Mouse (Mus musculus) lung, embryonic 15.5 days (tissue): ENCODE results near the gene Pcbp1. TPM values are rescaled to one million over a fixed set of nuclear protein-coding genes. Genes with fewer than 3 reads are reported as not detected.

Experiments
- ATAC-seq: fragments of 200-750 bp; cut with Nextera tagmentation; 2 replicates; pipeline ENCODE4 v1.8.0; 2017; ENCODE audit warnings: moderate number of reproducible peaks, borderline replicate concordance; ENCODE audit not compliant: low FRiP score, low TSS enrichment; ENCODE audit errors: extremely low read depth
- H3K27ac ChIP-seq: fragments of 300-500 bp; sonication (generic); 2 replicates; pipeline ENCODE4 v1.5.1; 2015; ENCODE audit warnings: moderate library complexity, mild to moderate bottlenecking, inconsistent platforms
- H3K27me3 ChIP-seq: fragments of 300-500 bp; sonication (generic); 2 replicates; pipeline ENCODE4 v1.6.1; 2015; ENCODE audit warnings: inconsistent platforms
- H3K36me3 ChIP-seq: fragments of 300-500 bp; sonication (generic); 2 replicates; pipeline ENCODE4 v1.6.1; 2015; ENCODE audit warnings: inconsistent platforms
- H3K4me1 ChIP-seq: fragments of 300-500 bp; sonication (generic); 2 replicates; pipeline ENCODE4 v1.6.1; 2015; ENCODE audit warnings: inconsistent platforms
- H3K4me2 ChIP-seq: fragments of 300-500 bp; sonication (generic); 2 replicates; pipeline ENCODE4 v1.6.1; 2015; ENCODE audit warnings: inconsistent platforms, mild to moderate bottlenecking, moderate library complexity
- H3K4me3 ChIP-seq: fragments of 300-500 bp; sonication (generic); 2 replicates; pipeline ENCODE4 v1.5.1; 2015; ENCODE audit warnings: mild to moderate bottlenecking, inconsistent platforms
- H3K9ac ChIP-seq: fragments of 300-500 bp; sonication (generic); 2 replicates; pipeline ENCODE4 v1.6.1; 2015; ENCODE audit warnings: inconsistent platforms
- H3K9me3 ChIP-seq: fragments of 300-500 bp; sonication (generic); 2 replicates; pipeline ENCODE4 v1.6.1; 2016; ENCODE audit warnings: inconsistent platforms
- WGBS: fragments of 180-500 bp; shearing (Covaris S2); methylation state at CpG from one replicate; pipeline ENCODE4 v1.1.7; 2015; 5-methylcytosine and 5-hydroxymethylcytosine counted together
- polyA plus RNA-seq: library from polyadenylated mRNA; unstranded; fragments of >200 nt; fragmentation: Nextera tagmentation; extraction: Ambion mirVana; gene quantifications from 2 replicates; pipeline ENCODE4 v1.2.1, GENCODE M21; 2015

Pcbp1 gene
- polyA plus RNA-seq, 1 experiment from 2014 or later = 554 TPM

DNA sequence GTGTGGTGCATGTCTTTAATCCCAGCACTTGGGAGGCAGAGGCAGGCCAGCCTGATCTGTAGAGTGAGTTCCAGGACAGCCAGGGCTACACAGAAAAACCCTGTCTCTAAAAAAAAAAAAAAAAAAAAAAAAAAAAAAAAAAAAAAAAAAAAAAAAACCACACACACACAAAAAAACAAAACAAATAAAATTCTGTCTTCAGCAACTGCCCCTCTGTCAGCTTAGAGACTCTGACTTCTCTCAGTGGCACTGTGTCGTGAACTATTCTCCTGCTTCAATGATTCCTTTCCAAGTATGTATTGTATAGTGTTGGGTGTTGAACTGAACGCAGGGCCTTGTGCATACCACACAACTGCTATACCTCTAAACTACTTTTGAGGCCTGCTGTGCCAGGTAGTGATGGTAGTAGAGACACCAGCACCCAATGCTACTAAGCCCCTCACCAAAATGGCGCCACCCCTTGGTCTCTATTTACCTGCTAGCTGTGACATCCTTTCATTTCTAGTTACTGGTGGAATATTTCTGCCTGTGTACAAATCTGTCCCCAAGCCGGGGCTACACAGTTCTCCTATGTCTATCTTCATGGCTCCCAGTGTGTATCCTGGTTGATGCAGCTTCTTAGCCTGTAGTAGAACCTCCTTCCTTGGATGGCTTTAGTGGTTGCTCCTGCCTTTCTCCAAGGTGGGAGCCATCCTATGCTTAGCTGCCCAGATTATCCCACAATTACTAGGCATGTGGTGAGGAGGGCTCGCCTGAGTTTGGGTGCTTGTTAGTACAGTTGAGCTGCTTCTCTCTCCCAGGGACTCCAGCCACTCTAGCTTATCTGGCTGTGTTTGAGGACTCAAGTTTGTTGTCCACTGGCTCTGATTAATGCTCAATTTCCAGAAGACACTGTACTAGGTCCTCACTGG, 3.9 kb downstream of the Pcbp1 start:
- 73% methylated on average over 5 of the region's 5 CpGs for WGBS
- Histone ChIP-seq H3K4me1 (peaks cover 13% of the 10 kb centered on the region), H3K27ac (0 out of 2 replicates have a peak overlapping the region, but pooled peaks have one; percentile 39), H3K4me2 (peak overlapping the region; percentile 86), H3K27me3 (no peaks in the 10 kb centered on the region), H3K9ac (no peak overlapping the region), H3K9me3 (no peaks in the 10 kb centered on the region), H3K4me3 (peak overlapping the region; percentile 70; the same call in 1 of the 2 replicates), H3K36me3 (peaks cover 5% of the 10 kb centered on the region; the same call in 1 of the 2 replicates)
- ATAC-seq = no peak

- H3K4me1 ChIP-seq = peaks cover 13% of the 10 kb centered on the region
- H3K9ac ChIP-seq = no peak overlapping the region
- no peaks in the 10 kb centered on the region for H3K9me3 ChIP-seq
- peaks cover 5% of the 10 kb centered on the region; the same call in 1 of the 2 replicates for H3K36me3 ChIP-seq
- 59% methylated on average over 3 of the region's 3 CpGs for WGBS
- no peak overlapping the region for H3K4me3 ChIP-seq
- H3K27me3 ChIP-seq = no peaks in the 10 kb centered on the region
- ATAC-seq = no peak
- no peak overlapping the region for H3K27ac ChIP-seq
- H3K4me2 ChIP-seq = no peak overlapping the region
These were observed 6.3 kb downstream of the Pcbp1 start for GRCm38 (mm10) chr6:86519767-86520345.

GRCm38 (mm10) chr6:86516021-86516420, 10.1 kb downstream of the Pcbp1 start:
- H3K9ac ChIP-seq = no peak overlapping the region
- H3K4me2 ChIP-seq = no peak overlapping the region
- ATAC-seq = no peak
- no peaks in the 10 kb centered on the region for H3K27me3 ChIP-seq
- H3K36me3 ChIP-seq = no peaks in the 10 kb centered on the region
- H3K4me3 ChIP-seq = no peak overlapping the region
- H3K4me1 ChIP-seq = no peaks in the 10 kb centered on the region
- no peaks in the 10 kb centered on the region for H3K9me3 ChIP-seq
- no peak overlapping the region for H3K27ac ChIP-seq
- WGBS = 60% methylated on average over 1 of the region's 1 CpGs

- Histone ChIP-seq H3K27ac (no peak overlapping the region), H3K4me3 (no peak overlapping the region), H3K9ac (no peak overlapping the region), H3K36me3 (no peaks in the 10 kb centered on the region), H3K4me1 (no peaks in the 10 kb centered on the region), H3K4me2 (no peak overlapping the region), H3K9me3 (no peaks in the 10 kb centered on the region), H3K27me3 (no peaks in the 10 kb centered on the region)
- no peak for ATAC-seq
- 91% methylated on average over 4 of the region's 4 CpGs for WGBS
These were observed 12.8 kb downstream of the Pcbp1 start for GRCm38 (mm10) chr6:86513296-86513695.

GRCm38 (mm10) chr6:86510979-86511378, 15.1 kb downstream of the Pcbp1 start:
- no peaks in the 10 kb centered on the region for H3K4me1 ChIP-seq
- WGBS = 48% methylated on average over 4 of the region's 4 CpGs
- no peak overlapping the region for H3K4me2 ChIP-seq
- no peaks in the 10 kb centered on the region for H3K9me3 ChIP-seq
- H3K27me3 ChIP-seq = no peaks in the 10 kb centered on the region
- H3K27ac ChIP-seq = no peak overlapping the region
- H3K9ac ChIP-seq = no peak overlapping the region
- no peaks in the 10 kb centered on the region for H3K36me3 ChIP-seq
- ATAC-seq = no peak
- H3K4me3 ChIP-seq = no peak overlapping the region

DNA sequence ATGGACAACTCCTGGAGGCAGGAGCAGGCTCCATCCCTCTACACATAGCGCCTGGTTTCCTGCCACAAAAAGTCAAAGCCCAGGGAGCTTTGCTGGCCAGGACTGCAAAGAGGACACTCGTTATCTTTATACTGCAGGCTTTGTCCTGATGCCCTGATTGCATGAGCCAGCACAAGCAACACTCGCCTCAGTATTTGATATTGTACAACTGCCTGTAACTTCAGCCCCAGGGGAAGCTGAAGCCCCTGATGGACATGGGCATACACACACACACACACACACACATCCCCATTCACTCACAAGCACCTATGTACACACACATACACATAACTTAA, 16.3 kb downstream of the Pcbp1 start:
- no peaks in the 10 kb centered on the region for H3K36me3 ChIP-seq
- no peaks in the 10 kb centered on the region for H3K4me1 ChIP-seq
- WGBS = 52% methylated on average over 3 of the region's 3 CpGs
- H3K4me2 ChIP-seq = no peak overlapping the region
- no peak overlapping the region for H3K27ac ChIP-seq
- H3K27me3 ChIP-seq = no peaks in the 10 kb centered on the region
- no peak for ATAC-seq
- H3K9me3 ChIP-seq = no peaks in the 10 kb centered on the region
- H3K4me3 ChIP-seq = no peak overlapping the region
- H3K9ac ChIP-seq = no peak overlapping the region

GRCm38 (mm10) chr6:86509194-86509865, 16.8 kb downstream of the Pcbp1 start:
- no peaks in the 10 kb centered on the region for H3K9me3 ChIP-seq
- WGBS = 72% methylated on average over 4 of the region's 4 CpGs

GRCm38 (mm10) chr6:86508736-86509135, 17.4 kb downstream of the Pcbp1 start:
- 66% methylated on average over 3 of the region's 3 CpGs for WGBS
- Histone ChIP-seq H3K27me3 (no peaks in the 10 kb centered on the region), H3K9ac (no peak overlapping the region), H3K9me3 (no peaks in the 10 kb centered on the region), H3K27ac (no peak overlapping the region), H3K4me1 (no peaks in the 10 kb centered on the region), H3K4me2 (no peak overlapping the region), H3K36me3 (no peaks in the 10 kb centered on the region), H3K4me3 (no peak overlapping the region)
- ATAC-seq = no peak

More at GRCm38 (mm10) chr6:86509194-86509865, 16.8 kb downstream of the Pcbp1 start:
- H3K27me3 ChIP-seq = no peaks in the 10 kb centered on the region
- no peaks in the 10 kb centered on the region for H3K36me3 ChIP-seq
- H3K9ac ChIP-seq = no peak overlapping the region
- H3K4me3 ChIP-seq = no peak overlapping the region
- ATAC-seq = no peak
- H3K4me1 ChIP-seq = no peaks in the 10 kb centered on the region
- H3K27ac ChIP-seq = no peak overlapping the region
- no peak overlapping the region for H3K4me2 ChIP-seq

GRCm38 (mm10) chr6:86507116-86507515, 19.0 kb downstream of the Pcbp1 start:
- Histone ChIP-seq H3K36me3 (no peaks in the 10 kb centered on the region), H3K9ac (no peak overlapping the region), H3K27me3 (no peaks in the 10 kb centered on the region), H3K4me3 (no peak overlapping the region), H3K9me3 (no peaks in the 10 kb centered on the region), H3K4me2 (no peak overlapping the region), H3K4me1 (no peaks in the 10 kb centered on the region), H3K27ac (no peak overlapping the region)
- ATAC-seq = no peak

GRCm38 (mm10) chr6:86506309-86506708, 19.8 kb downstream of the Pcbp1 start:
- H3K4me1 ChIP-seq = no peaks in the 10 kb centered on the region
- H3K36me3 ChIP-seq = no peaks in the 10 kb centered on the region
- ATAC-seq = no peak
- H3K9me3 ChIP-seq = no peaks in the 10 kb centered on the region
- no peaks in the 10 kb centered on the region for H3K27me3 ChIP-seq
- no peak overlapping the region for H3K27ac ChIP-seq
- H3K4me2 ChIP-seq = no peak overlapping the region
- H3K4me3 ChIP-seq = no peak overlapping the region
- no peak overlapping the region for H3K9ac ChIP-seq
- 82% methylated on average over 3 of the region's 3 CpGs for WGBS

DNA sequence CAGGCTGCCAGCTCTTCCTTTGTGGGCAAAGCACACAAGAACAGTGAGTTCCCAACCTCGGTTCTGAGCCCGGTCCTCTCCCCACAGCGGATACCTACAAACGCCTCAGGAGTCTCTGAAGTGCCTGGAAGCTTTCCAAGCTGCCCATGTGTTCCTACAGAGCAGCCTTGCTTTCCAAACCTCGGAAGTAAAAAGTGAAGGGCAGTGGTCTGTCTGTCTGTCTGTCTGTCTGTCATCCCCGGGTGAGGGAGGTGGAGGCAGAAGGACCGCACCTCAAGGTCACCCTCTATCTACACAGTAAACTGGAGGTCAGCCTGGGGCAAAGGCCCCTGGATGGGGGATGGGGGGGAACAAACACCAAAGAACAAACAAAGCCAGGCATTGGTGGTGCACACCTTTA, 20.4 kb downstream of the Pcbp1 start:
- Histone ChIP-seq H3K4me3 (no peak overlapping the region), H3K9ac (no peak overlapping the region), H3K27me3 (no peaks in the 10 kb centered on the region), H3K27ac (no peak overlapping the region), H3K4me2 (no peak overlapping the region), H3K9me3 (no peaks in the 10 kb centered on the region), H3K36me3 (no peaks in the 10 kb centered on the region), H3K4me1 (no peaks in the 10 kb centered on the region)
- 51% methylated on average over 7 of the region's 7 CpGs for WGBS
- ATAC-seq = no peak

DNA sequence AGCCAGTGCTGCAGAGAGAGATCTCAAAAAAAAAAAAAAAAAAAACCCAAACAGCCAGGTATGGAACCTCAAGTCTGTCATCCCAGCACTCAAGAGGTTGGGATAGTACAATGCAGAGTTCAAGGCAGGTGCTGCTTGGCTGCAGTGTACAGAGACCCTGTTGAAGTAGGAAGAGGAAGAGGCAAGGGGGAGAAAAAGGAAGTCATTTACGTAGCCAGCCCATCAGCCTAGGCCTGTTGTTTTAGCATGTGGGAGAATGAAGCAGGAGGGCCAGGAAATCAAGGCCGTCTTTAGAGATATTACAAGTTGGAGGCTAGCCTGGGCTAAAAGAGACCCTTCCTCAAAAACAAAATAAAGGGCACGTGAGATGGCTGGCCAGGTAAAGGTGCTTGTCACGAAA, 22.6 kb downstream of the Pcbp1 start:
- no peak for ATAC-seq
- no peak overlapping the region for H3K27ac ChIP-seq
- H3K4me1 ChIP-seq = no peaks in the 10 kb centered on the region
- H3K36me3 ChIP-seq = no peaks in the 10 kb centered on the region
- H3K9ac ChIP-seq = no peak overlapping the region
- no peaks in the 10 kb centered on the region for H3K9me3 ChIP-seq
- no peak overlapping the region for H3K4me3 ChIP-seq
- 79% methylated on average over 4 of the region's 4 CpGs for WGBS
- no peak overlapping the region for H3K4me2 ChIP-seq
- H3K27me3 ChIP-seq = no peaks in the 10 kb centered on the region
